Mouse (Mus musculus): ENCODE measurements at regions not wholly inside any gene's neighbourhood (a gene's known extent, or its start where the extent isn't known, plus 50 kb on each side); places are given as distances from the start of the nearest gene placed in this dataset.

DNA sequence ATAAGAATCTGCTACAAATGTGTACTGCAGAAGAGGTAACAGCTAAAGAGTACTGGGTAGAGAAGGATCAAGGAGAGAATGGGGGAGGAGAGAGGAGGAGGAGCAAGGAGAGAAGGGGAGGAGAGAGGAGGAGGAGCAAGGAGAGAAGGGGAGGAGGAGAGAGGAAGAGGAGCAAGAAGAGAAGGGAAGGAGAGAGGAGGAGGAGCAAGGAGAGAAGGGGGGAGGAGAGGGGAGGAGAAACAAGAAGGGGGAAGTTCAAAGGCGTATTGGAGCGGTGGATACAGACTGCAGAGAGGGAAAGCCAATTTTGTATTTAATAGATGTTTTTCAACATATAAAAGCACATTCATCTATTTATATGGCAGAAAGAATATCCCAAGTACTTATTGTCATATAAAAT is 407.6 kb downstream of the Rnd3 start:
- TF ChIP-seq CTCF (IDR thresholded peaks at IDR 0.05) (no peak), EP300 (IDR thresholded peaks at IDR 0.05) (no peak)

Measured in lung, postnatal 0 days (tissue).